Mouse (Mus musculus) neural tube, embryonic 14.5 days (tissue): Measurements from ENCODE around the gene Trim38. TPM values are rescaled to one million over a fixed set of nuclear protein-coding genes. Genes with fewer than 3 reads are reported as not detected.
"Not testable (repeated sequence)": the region's sequence is repeated elsewhere in the genome, so short reads cannot be mapped to it uniquely, and the experiment has no call there.

Source experiments
- ATAC-seq: fragments of 200-750 bp; cut with Nextera tagmentation; 2 replicates; pipeline ENCODE4 v1.8.0; 2017; ENCODE audit warnings: low read depth, mild to moderate bottlenecking, moderate TSS enrichment, moderate library complexity
- H3K27ac ChIP-seq: fragments of 300-500 bp; sonication (generic); 2 replicates; pipeline ENCODE4 v1.5.1; 2014; ENCODE audit warnings: low read depth, mild to moderate bottlenecking, control low read depth, low read length, moderate library complexity, mixed read lengths
- H3K27me3 ChIP-seq: fragments of 300-500 bp; sonication (generic); 2 replicates; pipeline ENCODE4 v1.6.1; 2014; ENCODE audit warnings: low read length; ENCODE audit not compliant: control insufficient read depth, insufficient read depth
- H3K36me3 ChIP-seq: fragments of 300-500 bp; sonication (generic); 2 replicates; pipeline ENCODE4 v1.6.1; 2014; ENCODE audit warnings: low read length, mixed read lengths; ENCODE audit not compliant: control insufficient read depth, insufficient read depth
- H3K4me1 ChIP-seq: fragments of 300-500 bp; sonication (generic); 2 replicates; pipeline ENCODE4 v1.6.1; 2014; ENCODE audit warnings: low read length; ENCODE audit not compliant: control insufficient read depth, insufficient read depth
- H3K4me2 ChIP-seq: fragments of 300-500 bp; sonication (generic); 2 replicates; pipeline ENCODE4 v1.6.1; 2014; ENCODE audit warnings: mild to moderate bottlenecking, low read depth, low read length, control low read depth
- H3K4me3 ChIP-seq: fragments of 300-500 bp; sonication (generic); 2 replicates; pipeline ENCODE4 v1.5.1; 2014; ENCODE audit warnings: low read depth, low read length, control low read depth, mixed read lengths
- H3K9ac ChIP-seq: fragments of 300-500 bp; sonication (generic); replicated peaks from 2 replicates; pipeline ENCODE4 v1.6.1; 2014; ENCODE audit warnings: low read depth, mild to moderate bottlenecking, control low read depth, low read length, mixed read lengths
- H3K9me3 ChIP-seq: fragments of 300-500 bp; sonication (generic); 2 replicates; pipeline ENCODE4 v1.6.1; 2016; ENCODE audit warnings: low read length; ENCODE audit not compliant: control insufficient read depth
- WGBS: fragments of 180-500 bp; shearing (Covaris S2); extraction: QIAGEN DNeasy Blood & Tissue Kit; methylation state at CpG from one replicate; pipeline ENCODE4 v1.1.7; 2014; 5-methylcytosine and 5-hydroxymethylcytosine counted together
- polyA plus RNA-seq: library from polyadenylated mRNA; unstranded; fragments of >200 nt; fragmentation: Nextera tagmentation; extraction: Ambion mirVana; gene quantifications from 2 replicates; pipeline ENCODE4 v1.2.1, GENCODE M21; 2014

Trim38 gene
- polyA plus RNA-seq, 1 experiment from 2014 or later, result not detected

- Histone ChIP-seq H3K4me2 (no peak overlapping the region), H3K9ac (no peak overlapping the region), H3K36me3 (no peaks in the 10 kb centered on the region), H3K9me3 (no peaks in the 10 kb centered on the region), H3K4me3 (no peak overlapping the region), H3K27ac (no peak overlapping the region), H3K4me1 (peaks cover 4% of the 10 kb centered on the region), H3K27me3 (no peaks in the 10 kb centered on the region)
- 46% methylated on average over 3 of the region's 3 CpGs for WGBS
- no peak for ATAC-seq
Observed at GRCm38 (mm10) chr13:23759251-23759771, 10.4 kb upstream of the Trim38 start.

- peak overlapping the region; percentile 59; the same call in 1 of the 2 replicates for H3K4me2 ChIP-seq
- H3K4me1 ChIP-seq, result peaks cover 7% of the 10 kb centered on the region
- 67% methylated on average over 1 of the region's 1 CpGs for WGBS
- H3K36me3 ChIP-seq, result no peaks in the 10 kb centered on the region
- H3K27ac ChIP-seq, result no peak overlapping the region
- no peaks in the 10 kb centered on the region for H3K9me3 ChIP-seq
- no peak overlapping the region for H3K9ac ChIP-seq
- no peak overlapping the region for H3K4me3 ChIP-seq
- ATAC-seq, result no peak
- no peaks in the 10 kb centered on the region for H3K27me3 ChIP-seq
Observed at GRCm38 (mm10) chr13:23759916-23760239, 9.8 kb upstream of the Trim38 start.

GRCm38 (mm10) chr13:23760240-23760971 lies 9.3 kb upstream of the Trim38 start:
- H3K4me1 ChIP-seq, result peaks cover 7% of the 10 kb centered on the region
- peak; percentile 12; the same call in 1 of the 2 replicates for ATAC-seq
- no peaks in the 10 kb centered on the region for H3K27me3 ChIP-seq
- WGBS, result 2% methylated on average over 16 of the region's 27 CpGs
- no peaks in the 10 kb centered on the region for H3K36me3 ChIP-seq
- peak overlapping the region; percentile 59 for H3K4me2 ChIP-seq
- peak overlapping the region; percentile 79 for H3K27ac ChIP-seq
- peak overlapping the region; percentile 38 for H3K4me3 ChIP-seq
- no peaks in the 10 kb centered on the region for H3K9me3 ChIP-seq
- peak overlapping the region; percentile 50 for H3K9ac ChIP-seq

DNA sequence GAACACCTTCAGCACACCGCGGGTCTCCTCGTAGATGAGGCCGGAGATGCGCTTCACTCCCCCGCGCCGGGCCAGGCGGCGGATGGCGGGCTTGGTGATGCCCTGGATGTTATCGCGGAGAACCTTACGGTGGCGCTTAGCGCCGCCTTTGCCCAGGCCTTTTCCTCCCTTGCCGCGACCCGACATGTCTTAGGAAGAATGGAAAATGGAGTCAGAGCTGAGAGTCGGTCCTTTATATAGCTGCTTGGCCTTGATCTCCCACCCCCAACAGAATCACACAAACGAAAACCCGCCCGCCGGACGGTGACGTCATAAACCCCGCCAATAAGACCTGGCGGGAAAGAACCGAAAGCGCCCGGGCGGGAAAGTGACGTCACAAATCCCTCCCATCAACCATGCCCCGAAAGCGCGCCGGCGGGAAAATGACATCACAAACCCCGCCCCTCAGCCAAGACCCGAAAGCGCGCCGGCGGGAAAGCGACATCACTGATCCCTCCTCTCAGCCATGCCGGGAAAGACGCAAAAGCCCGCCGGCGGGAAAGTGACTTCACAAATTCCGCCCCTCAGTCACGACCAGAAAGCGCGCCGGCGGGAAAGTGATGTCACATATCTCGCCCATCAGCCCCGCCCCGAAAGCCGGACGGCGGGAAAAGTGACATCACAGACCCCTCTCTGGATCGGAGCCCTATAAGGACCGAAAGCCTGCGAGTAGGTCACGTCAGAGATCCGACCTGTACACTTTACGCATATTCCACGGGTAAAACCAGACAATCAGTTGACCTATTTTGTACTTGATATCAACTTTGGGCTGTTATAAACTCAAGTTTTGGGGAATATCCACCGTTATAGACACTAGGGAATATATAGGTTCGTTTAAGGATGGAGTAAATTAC lies 8.5 kb upstream of the Trim38 start, which contains the start of gene Hist1h4a:
Gene Hist1h4a, minus strand, starts transcription at position 259 of the 893 bp plus-strand sequence.
- H3K4me2 ChIP-seq, result peak within 1 kb of the TSS; percentile 59
- H3K9ac ChIP-seq, result peak within 1 kb of the TSS; percentile 50
- H3K4me3 ChIP-seq, result peak within 1 kb of the TSS; percentile 38
- H3K4me1 ChIP-seq, result peaks cover 7% of the 10 kb centered on the region
- no peaks in the 10 kb centered on the region for H3K27me3 ChIP-seq
- WGBS, result under 1% methylated on average over 67 of the region's 72 CpGs
- H3K27ac ChIP-seq, result peak within 1 kb of the TSS; percentile 79
- no peaks in the 10 kb centered on the region for H3K36me3 ChIP-seq
- peak; percentile 82 for ATAC-seq
- H3K9me3 ChIP-seq, result no peaks in the 10 kb centered on the region

DNA sequence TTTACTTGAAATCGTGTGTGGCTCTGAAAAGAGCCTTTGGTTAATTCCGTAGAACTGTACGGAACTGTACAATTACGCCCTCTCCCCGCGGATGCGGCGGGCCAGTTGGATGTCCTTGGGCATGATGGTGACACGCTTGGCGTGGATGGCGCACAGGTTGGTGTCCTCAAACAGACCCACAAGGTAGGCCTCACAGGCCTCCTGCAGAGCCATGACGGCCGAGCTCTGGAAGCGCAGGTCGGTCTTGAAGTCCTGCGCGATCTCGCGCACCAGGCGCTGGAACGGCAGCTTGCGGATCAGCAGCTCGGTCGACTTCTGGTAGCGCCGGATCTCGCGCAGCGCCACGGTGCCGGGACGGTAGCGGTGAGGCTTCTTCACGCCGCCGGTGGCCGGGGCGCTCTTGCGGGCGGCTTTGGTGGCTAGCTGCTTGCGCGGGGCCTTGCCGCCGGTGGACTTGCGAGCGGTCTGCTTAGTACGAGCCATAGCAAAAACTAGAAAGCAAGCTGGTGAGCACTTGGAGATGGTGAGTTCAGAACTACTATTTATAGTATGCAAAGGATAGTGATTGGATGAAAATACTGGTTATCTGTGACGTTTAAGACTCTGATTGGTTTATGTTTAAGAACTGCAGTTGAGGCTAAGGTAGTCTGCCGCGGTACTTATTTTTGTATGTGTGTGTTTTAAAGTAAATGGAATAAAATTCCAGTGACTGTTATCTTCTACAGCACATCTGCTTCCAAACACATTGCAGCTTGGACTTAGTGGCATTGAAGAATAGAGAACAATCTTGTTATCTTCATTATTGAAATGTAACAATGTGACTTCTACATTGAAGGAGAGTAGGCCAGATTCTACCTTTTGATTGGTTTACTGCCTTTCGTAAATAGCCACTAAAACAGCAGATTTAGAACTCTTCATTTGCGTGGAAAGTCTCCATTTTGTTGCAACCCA lies 7.6 kb upstream of the Trim38 start, which contains the start of gene Hist1h3a:
Gene Hist1h3a, minus strand, starts transcription at position 516 of the 951 bp plus-strand sequence.
- under 1% methylated on average over 27 of the region's 52 CpGs for WGBS

GRCm38 (mm10) chr13:23763242-23763585 lies 6.5 kb upstream of the Trim38 start:
- no peaks in the 10 kb centered on the region for H3K36me3 ChIP-seq
- ATAC-seq, result no peak
- under 1% methylated on average over 10 of the region's 10 CpGs for WGBS
- peak overlapping the region; percentile 45 for H3K4me3 ChIP-seq
- H3K9ac ChIP-seq, result peak overlapping the region; percentile 51; the same call in 1 of the 2 replicates
- H3K4me2 ChIP-seq, result peak overlapping the region; percentile 59
- no peaks in the 10 kb centered on the region for H3K27me3 ChIP-seq
- H3K4me1 ChIP-seq, result peaks cover 7% of the 10 kb centered on the region
- peak overlapping the region; percentile 6; the same call in 1 of the 2 replicates for H3K27ac ChIP-seq
- no peaks in the 10 kb centered on the region for H3K9me3 ChIP-seq

More for the DNA sequence above, 7.6 kb upstream of the Trim38 start, which contains the start of gene Hist1h3a:
- H3K4me1 ChIP-seq, H3K36me3 ChIP-seq, H3K9ac ChIP-seq, H3K9me3 ChIP-seq, H3K27me3 ChIP-seq: not testable (repeated sequence)
- H3K27ac ChIP-seq, result peak within 1 kb of the TSS; percentile 79
- H3K4me2 ChIP-seq, result peak within 1 kb of the TSS; percentile 59
- peak within 1 kb of the TSS; percentile 45 for H3K4me3 ChIP-seq
- peak; percentile 60 for ATAC-seq

GRCm38 (mm10) chr13:23763586-23764323 lies 6.0 kb upstream of the Trim38 start, which contains the start of gene Hist1h1a:
TSS of gene Hist1h1a (plus strand) at chr13:23763666.
- H3K9me3 ChIP-seq, result no peaks in the 10 kb centered on the region
- WGBS, result 3% methylated on average over 34 of the region's 34 CpGs
- ATAC-seq, result peak; percentile 78
- H3K9ac ChIP-seq, result peak within 1 kb of the TSS; percentile 51
- peak within 1 kb of the TSS; percentile 63; the same call in 1 of the 2 replicates for H3K27ac ChIP-seq
- no peaks in the 10 kb centered on the region for H3K36me3 ChIP-seq
- H3K27me3 ChIP-seq, result no peaks in the 10 kb centered on the region
- H3K4me3 ChIP-seq, result peak within 1 kb of the TSS; percentile 45
- peak within 1 kb of the TSS; percentile 59 for H3K4me2 ChIP-seq
- H3K4me1 ChIP-seq, result peaks cover 7% of the 10 kb centered on the region
